Mouse (Mus musculus): ENCODE data around the gene Atp6v1fnb. TPM values are rescaled to one million over a fixed set of nuclear protein-coding genes. Genes with fewer than 3 reads are reported as not detected.

Gene Atp6v1fnb
- polyA plus RNA-seq, 1 experiment: 0.29 TPM

GRCm38 (mm10) chr6:29485951-29486350, 14.7 kb downstream of the Atp6v1fnb start:
- no peak for TF ChIP-seq FLI1 (IDR thresholded peaks at IDR 0.05; ENCODE audit: low read length)
- TF ChIP-seq GATA1 (IDR thresholded peaks at IDR 0.05; ENCODE audit: borderline replicate concordance, low read length): no peak
- peaks cover 88% of the 10 kb centered on the region for H3K27me3 ChIP-seq (replicated peaks)

GRCm38 (mm10) chr6:29494101-29494500, 22.9 kb downstream of the Atp6v1fnb start:
- Histone ChIP-seq H3K9me3 (peaks cover 5% of the 10 kb centered on the region; the same call in 1 of the 2 replicates), H3K4me3 (replicated peaks) (no peak overlapping the region), H3K27me3 (replicated peaks) (peaks cover 91% of the 10 kb centered on the region), H3K4me1 (peaks cover 23% of the 10 kb centered on the region; the same call in 1 of the 2 replicates), H3K36me3 (replicated peaks; ENCODE audit: low read length) (no peaks in the 10 kb centered on the region)
- no peak for TF ChIP-seq GATA1 (IDR thresholded peaks at IDR 0.05; ENCODE audit: borderline replicate concordance, low read length)
- no peak for TF ChIP-seq FLI1 (IDR thresholded peaks at IDR 0.05; ENCODE audit: low read length)

More at GRCm38 (mm10) chr6:29485951-29486350, 14.7 kb downstream of the Atp6v1fnb start:
- H3K9me3 ChIP-seq: no peaks in the 10 kb centered on the region
- H3K36me3 ChIP-seq (replicated peaks; ENCODE audit: low read length): no peaks in the 10 kb centered on the region
- peaks cover 20% of the 10 kb centered on the region for H3K4me1 ChIP-seq
- H3K4me3 ChIP-seq (replicated peaks): no peak overlapping the region

- Histone ChIP-seq H3K4me1 (peaks cover 33% of the 10 kb centered on the region), H3K4me3 (replicated peaks) (peak overlapping the region; percentile 29), H3K36me3 (replicated peaks; ENCODE audit: low read length) (no peaks in the 10 kb centered on the region), H3K9me3 (peaks cover 9% of the 10 kb centered on the region; the same call in 1 of the 2 replicates), H3K27me3 (replicated peaks) (peaks cover 80% of the 10 kb centered on the region)
- TF ChIP-seq FLI1 (IDR thresholded peaks at IDR 0.05; ENCODE audit: low read length): no peak
- TF ChIP-seq GATA1 (IDR thresholded peaks at IDR 0.05; ENCODE audit: borderline replicate concordance, low read length): no peak
Measured at GRCm38 (mm10) chr6:29496270-29496669, 25.0 kb downstream of the Atp6v1fnb start.

GRCm38 (mm10) chr6:29497791-29498190, 26.6 kb downstream of the Atp6v1fnb start:
- H3K4me3 ChIP-seq (replicated peaks): no peak overlapping the region
- H3K36me3 ChIP-seq (replicated peaks; ENCODE audit: low read length): no peaks in the 10 kb centered on the region
- peaks cover 80% of the 10 kb centered on the region for H3K27me3 ChIP-seq (replicated peaks)
- H3K4me1 ChIP-seq: peaks cover 26% of the 10 kb centered on the region
- peaks cover 9% of the 10 kb centered on the region; the same call in 1 of the 2 replicates for H3K9me3 ChIP-seq
- TF ChIP-seq GATA1 (IDR thresholded peaks at IDR 0.05; ENCODE audit: borderline replicate concordance, low read length): no peak
- TF ChIP-seq FLI1 (IDR thresholded peaks at IDR 0.05; ENCODE audit: low read length): no peak

GRCm38 (mm10) chr6:29500177-29500576, 28.9 kb downstream of the Atp6v1fnb start:
- Histone ChIP-seq H3K4me1 (peaks cover 26% of the 10 kb centered on the region), H3K9me3 (peaks cover 12% of the 10 kb centered on the region), H3K27me3 (replicated peaks) (peaks cover 80% of the 10 kb centered on the region), H3K4me3 (replicated peaks) (no peak overlapping the region), H3K36me3 (replicated peaks; ENCODE audit: low read length) (no peaks in the 10 kb centered on the region)
- no peak for TF ChIP-seq FLI1 (IDR thresholded peaks at IDR 0.05; ENCODE audit: low read length)
- TF ChIP-seq GATA1 (IDR thresholded peaks at IDR 0.05; ENCODE audit: borderline replicate concordance, low read length): no peak

DNA sequence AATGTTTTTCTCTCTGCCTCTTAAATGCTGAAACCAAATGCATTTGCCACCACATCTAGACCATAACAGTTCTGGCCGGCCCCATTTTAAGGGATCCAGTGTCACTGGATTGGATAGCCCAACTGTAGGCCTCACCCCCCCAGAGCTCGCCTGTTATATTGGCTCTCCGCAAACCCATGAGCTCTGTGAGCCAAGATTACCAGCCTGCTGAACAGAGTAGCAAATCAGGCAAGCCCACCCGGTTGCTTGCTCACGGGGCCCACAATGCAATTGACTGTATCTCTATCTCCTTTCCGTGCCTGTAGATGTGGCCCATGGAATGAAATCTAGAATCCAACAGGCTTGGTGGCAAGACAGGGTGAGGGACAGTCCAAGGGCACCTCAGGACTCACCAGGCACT, 29.6 kb downstream of the Atp6v1fnb start:
- Histone ChIP-seq H3K36me3 (replicated peaks; ENCODE audit: low read length) (no peaks in the 10 kb centered on the region), H3K27me3 (replicated peaks) (peaks cover 82% of the 10 kb centered on the region), H3K4me1 (peaks cover 27% of the 10 kb centered on the region), H3K9me3 (peaks cover 12% of the 10 kb centered on the region), H3K4me3 (replicated peaks) (no peak overlapping the region)
- no peak for TF ChIP-seq GATA1 (IDR thresholded peaks at IDR 0.05; ENCODE audit: borderline replicate concordance, low read length)
- no peak for TF ChIP-seq FLI1 (IDR thresholded peaks at IDR 0.05; ENCODE audit: low read length)

DNA sequence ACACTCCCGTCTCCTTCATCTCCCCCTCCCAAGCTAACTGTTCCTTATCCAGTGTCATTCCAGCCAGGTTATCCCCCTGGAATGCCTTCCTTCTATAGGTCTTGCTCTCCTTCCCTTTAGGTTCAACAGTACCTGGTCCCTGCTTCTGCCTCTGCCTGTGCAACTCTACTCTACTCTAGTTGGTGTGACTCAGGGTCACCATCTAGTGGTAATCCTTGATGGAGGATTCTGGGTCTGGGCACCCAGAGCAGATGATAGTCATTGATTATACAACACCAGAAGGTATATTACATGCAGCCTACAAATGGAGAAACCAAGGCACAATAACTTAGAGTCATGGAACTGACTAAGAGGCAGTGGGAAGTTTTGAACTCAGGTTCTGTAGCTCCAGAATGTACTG, 30.4 kb downstream of the Atp6v1fnb start:
- H3K9me3 ChIP-seq: peaks cover 12% of the 10 kb centered on the region
- H3K4me1 ChIP-seq: peaks cover 28% of the 10 kb centered on the region
- no peak for TF ChIP-seq GATA1 (IDR thresholded peaks at IDR 0.05; ENCODE audit: borderline replicate concordance, low read length)
- no peak for TF ChIP-seq FLI1 (IDR thresholded peaks at IDR 0.05; ENCODE audit: low read length)
- H3K27me3 ChIP-seq (replicated peaks): peaks cover 82% of the 10 kb centered on the region
- H3K4me3 ChIP-seq (replicated peaks): no peak overlapping the region
- no peaks in the 10 kb centered on the region for H3K36me3 ChIP-seq (replicated peaks; ENCODE audit: low read length)

DNA sequence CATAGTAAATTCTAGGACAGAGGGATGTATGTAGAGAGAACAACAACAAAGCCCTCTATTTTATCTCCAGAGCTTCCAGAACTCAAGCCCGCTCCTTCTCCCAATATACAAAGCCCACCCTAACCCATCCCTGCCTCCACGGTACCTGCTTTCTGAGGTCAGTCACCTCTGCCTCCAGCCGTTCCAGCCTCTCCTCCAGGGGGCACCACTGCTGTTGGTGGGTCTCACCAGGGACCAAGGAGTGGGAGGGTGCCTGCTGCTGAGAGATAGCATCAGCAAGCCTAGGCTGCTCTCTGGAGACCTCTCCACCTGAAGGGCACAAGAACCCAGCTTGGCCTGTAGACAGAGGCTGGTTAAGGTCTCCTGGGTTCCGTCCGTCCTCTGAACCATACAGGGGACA, 34.3 kb downstream of the Atp6v1fnb start:
- Histone ChIP-seq H3K4me3 (replicated peaks) (no peak overlapping the region), H3K27me3 (replicated peaks) (peaks cover 92% of the 10 kb centered on the region), H3K9me3 (peaks cover 6% of the 10 kb centered on the region; the same call in 1 of the 2 replicates), H3K36me3 (replicated peaks; ENCODE audit: low read length) (no peaks in the 10 kb centered on the region), H3K4me1 (peaks cover 41% of the 10 kb centered on the region)
- no peak for TF ChIP-seq FLI1 (IDR thresholded peaks at IDR 0.05; ENCODE audit: low read length)
- no peak for TF ChIP-seq GATA1 (IDR thresholded peaks at IDR 0.05; ENCODE audit: borderline replicate concordance, low read length)

DNA sequence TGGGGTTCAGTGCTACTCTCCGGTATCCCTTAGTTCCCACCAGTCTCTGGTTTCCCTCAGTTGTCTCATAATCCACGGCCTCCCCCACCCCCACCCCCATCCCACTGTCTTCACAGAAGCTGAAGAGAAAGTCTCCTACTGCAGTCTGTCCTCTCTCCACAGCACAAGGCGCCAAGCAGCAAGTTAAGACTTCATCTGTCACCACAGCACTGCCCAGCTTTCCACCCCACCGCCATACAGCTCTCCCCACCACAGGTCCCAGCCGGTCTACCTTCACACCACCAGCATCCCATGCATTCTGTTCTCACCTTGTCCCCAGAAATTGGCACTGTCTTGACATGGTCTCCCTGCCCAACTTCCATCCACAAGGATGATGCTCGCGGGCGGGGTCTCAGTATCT, 35.6 kb downstream of the Atp6v1fnb start:
- Histone ChIP-seq H3K9me3 (peaks cover 6% of the 10 kb centered on the region; the same call in 1 of the 2 replicates), H3K36me3 (replicated peaks; ENCODE audit: low read length) (no peaks in the 10 kb centered on the region), H3K4me1 (peaks cover 34% of the 10 kb centered on the region), H3K4me3 (replicated peaks) (peak overlapping the region; percentile 60), H3K27me3 (replicated peaks) (peaks cover 88% of the 10 kb centered on the region)
- no peak for TF ChIP-seq FLI1 (IDR thresholded peaks at IDR 0.05; ENCODE audit: low read length)
- no peak for TF ChIP-seq GATA1 (IDR thresholded peaks at IDR 0.05; ENCODE audit: borderline replicate concordance, low read length)

- H3K4me3 ChIP-seq (replicated peaks): peak within 1 kb of the TSS; percentile 87
- no peaks in the 10 kb centered on the region for H3K36me3 ChIP-seq (replicated peaks; ENCODE audit: low read length)
- H3K9me3 ChIP-seq: peaks cover 6% of the 10 kb centered on the region; the same call in 1 of the 2 replicates
- no peak for TF ChIP-seq GATA1 (IDR thresholded peaks at IDR 0.05; ENCODE audit: borderline replicate concordance, low read length)
- peaks cover 84% of the 10 kb centered on the region for H3K27me3 ChIP-seq (replicated peaks)
- peaks cover 34% of the 10 kb centered on the region for H3K4me1 ChIP-seq
Measured at GRCm38 (mm10) chr6:29507447-29508309, 36.4 kb downstream of the Atp6v1fnb start, which contains the start of gene Kcp. Gene Kcp (minus strand): TSS chr6:29507952.

Measured in megakaryocyte, embryonic 14.5 days (primary cell).